Comparison of ENCODE assay signal across 9 mouse cellular contexts in the genomic region with DNA sequence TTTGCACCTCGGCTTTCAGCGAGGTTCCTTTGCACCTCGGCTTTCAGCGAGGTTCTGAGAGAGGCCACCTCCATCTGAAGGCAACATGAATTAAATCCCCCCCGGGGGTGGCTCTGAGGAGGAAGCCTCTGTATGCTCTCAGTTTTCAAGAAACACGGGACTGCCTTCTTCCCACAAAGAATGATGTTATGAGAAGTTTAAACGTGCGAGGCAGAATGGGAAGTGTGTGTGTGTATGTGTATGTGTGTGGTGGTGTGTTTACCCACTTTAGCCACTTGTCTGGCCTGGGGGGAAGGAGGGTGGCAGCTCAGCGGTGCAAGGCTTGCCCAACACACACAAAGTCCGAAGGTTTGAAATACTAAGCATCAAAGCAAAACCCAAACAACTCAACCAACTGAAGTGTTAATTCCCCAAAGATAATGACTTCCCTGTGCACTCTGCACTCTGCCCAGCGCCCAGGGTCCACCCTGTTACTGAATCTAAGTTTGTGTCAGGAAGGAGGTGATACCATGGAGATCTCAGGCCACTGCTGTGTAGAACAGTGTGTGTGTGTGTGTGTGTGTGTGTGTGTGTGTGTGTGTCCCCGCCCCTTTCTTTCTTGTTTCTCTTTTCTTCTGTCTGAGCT. TPM values are rescaled to one million over a fixed set of nuclear protein-coding genes. Genes with fewer than 3 reads are reported as not detected.
DNase-seq lines count a peak whose midpoint lies in the region; ATAC-seq and TF ChIP-seq lines count a peak whose summit lies in the region.
"Had no signal": no experiment of that assay in that cellular context is flagged by ENCODE, and none has a peak within 500 bp of the region (broad histone marks: within the 10 kb centered on the region; RNA-seq: fewer than 3 reads in every experiment).

No protein-coding gene starts in this region.

- WGBS in embryonic facial prominence, embryonic 15.5 days: 22% methylated on average over 12 of the region's 12 CpGs
- 9% methylated on average over 12 of the region's 12 CpGs for WGBS in kidney, embryonic 14.5 days
- WGBS in midbrain, embryonic 14.5 days: 27% methylated on average over 12 of the region's 12 CpGs

- H3K4me1 ChIP-seq in embryonic facial prominence, embryonic 15.5 days: peaks cover 22% of the 10 kb centered on the region
- peaks cover 25% of the 10 kb centered on the region for H3K4me1 ChIP-seq in kidney, embryonic 14.5 days (ENCODE audit: control insufficient read depth, insufficient read depth, low read length)
- peaks cover 18% of the 10 kb centered on the region for H3K4me1 ChIP-seq in midbrain, embryonic 14.5 days (ENCODE audit: control insufficient read depth, insufficient read depth, low read length)

- no peaks in the 10 kb centered on the region for H3K9me3 ChIP-seq in embryonic facial prominence, embryonic 15.5 days (replicated peaks)
- H3K9me3 ChIP-seq in kidney, embryonic 14.5 days (ENCODE audit: control insufficient read depth, low read length): no peaks in the 10 kb centered on the region
- H3K9me3 ChIP-seq in midbrain, embryonic 14.5 days (ENCODE audit: control insufficient read depth, low read length): no peaks in the 10 kb centered on the region

- no peak for DNase-seq in gastrocnemius, adult 2 months
- no peak for DNase-seq in gastrocnemius, postnatal 25 days
- no peak for DNase-seq in midbrain, embryonic 14.5 days
- no peak for DNase-seq in yolk sac, embryonic 10.5 days (ENCODE audit: low spot score)
- DNase-seq in thymus, postnatal 10 days (ENCODE audit: low spot score in 2 of 2): no peak
- no peak for DNase-seq in left cerebral cortex, adult 9 months (ENCODE audit: low spot score in 2 of 2)

- peak overlapping the region; percentile 57; the same call in 1 of the 2 replicates for H3K27ac ChIP-seq in gastrocnemius, adult 2 months
- H3K27ac ChIP-seq in embryonic facial prominence, embryonic 15.5 days (replicated peaks): no peak overlapping the region
- H3K27ac ChIP-seq in kidney, embryonic 14.5 days (ENCODE audit: low read depth, low read length): peak overlapping the region; percentile 64; the same call in 1 of the 2 replicates
- no peak overlapping the region for H3K27ac ChIP-seq in midbrain, embryonic 14.5 days (replicated peaks; ENCODE audit: low read depth, low read length)

- no peaks in the 10 kb centered on the region for H3K36me3 ChIP-seq in embryonic facial prominence, embryonic 15.5 days
- H3K36me3 ChIP-seq in kidney, embryonic 14.5 days (ENCODE audit: control insufficient read depth, insufficient read depth, low read length): no peaks in the 10 kb centered on the region
- H3K36me3 ChIP-seq in midbrain, embryonic 14.5 days (ENCODE audit: control insufficient read depth, insufficient read depth, low read length): no peaks in the 10 kb centered on the region

- H3K27me3 ChIP-seq in embryonic facial prominence, embryonic 15.5 days: peaks cover 25% of the 10 kb centered on the region
- no peaks in the 10 kb centered on the region for H3K27me3 ChIP-seq in kidney, embryonic 14.5 days (ENCODE audit: control insufficient read depth, insufficient read depth, low read length)
- peaks cover 6% of the 10 kb centered on the region for H3K27me3 ChIP-seq in midbrain, embryonic 14.5 days (ENCODE audit: control insufficient read depth, insufficient read depth, low read length)

- intact Hi-C loops in gastrocnemius, adult 2 months (cut with DNase I): no loop called here

- no peak for TF ChIP-seq CTCF in gastrocnemius, adult 2 months (IDR thresholded peaks at IDR 0.05)

- peak overlapping the region; percentile 85; the same call in 1 of the 2 replicates for H3K4me2 ChIP-seq in embryonic facial prominence, embryonic 15.5 days (replicated peaks)
- peak overlapping the region; percentile 79 for H3K4me2 ChIP-seq in kidney, embryonic 14.5 days (replicated peaks; ENCODE audit: low read depth, low read length)
- peak overlapping the region; percentile 98 for H3K4me2 ChIP-seq in midbrain, embryonic 14.5 days (ENCODE audit: low read length)

- H3K4me3 ChIP-seq in gastrocnemius, adult 2 months: peak overlapping the region; percentile 83
- peak overlapping the region; percentile 53 for H3K4me3 ChIP-seq in embryonic facial prominence, embryonic 15.5 days (replicated peaks)
- H3K4me3 ChIP-seq in kidney, embryonic 14.5 days (ENCODE audit: low read length): peak overlapping the region; percentile 64
- H3K4me3 ChIP-seq in midbrain, embryonic 14.5 days (replicated peaks; ENCODE audit: low read depth, low read length): no peak overlapping the region

- no peak for ATAC-seq in embryonic facial prominence, embryonic 15.5 days (ENCODE audit: insufficient number of reproducible peaks, low FRiP score, low TSS enrichment, low read depth)
- ATAC-seq in kidney, embryonic 14.5 days (ENCODE audit: low FRiP score, low TSS enrichment): no peak
- ATAC-seq in midbrain, embryonic 14.5 days (ENCODE audit: low FRiP score, low TSS enrichment): no peak

- no peak overlapping the region for H3K9ac ChIP-seq in embryonic facial prominence, embryonic 15.5 days
- peak overlapping the region; percentile 75; the same call in 1 of the 2 replicates for H3K9ac ChIP-seq in kidney, embryonic 14.5 days (ENCODE audit: low read depth, low read length)
- H3K9ac ChIP-seq in midbrain, embryonic 14.5 days (replicated peaks; ENCODE audit: low read length): peak overlapping the region; percentile 72; the same call in 1 of the 2 replicates

RNA-seq across cellular contexts. Expression of a gene that starts 1.7 kb away (rescaled TPM):
- 1 to 10 TPM in 1 of 2 experiments, under 1 TPM in 1; 0.33 to 1.3 TPM for total RNA-seq in gastrocnemius, adult 2 months (2021)
- total RNA-seq in gastrocnemius, postnatal 25 days (2021): under 1 TPM; 0.67 to 0.77 TPM
- 5.7 and 5.8 TPM in 2 replicates for polyA plus RNA-seq in embryonic facial prominence, embryonic 15.5 days (2015; fragmentation: Nextera tagmentation; extraction: Ambion mirVana)
- 26.8 and 34.6 TPM in 2 replicates for polyA plus RNA-seq in kidney, embryonic 14.5 days (2014; fragmentation: Nextera tagmentation; extraction: Ambion mirVana)
- polyA plus RNA-seq in midbrain, embryonic 14.5 days (2014; fragmentation: Nextera tagmentation; extraction: Ambion mirVana): 17.4 and 18.4 TPM in 2 replicates
- total RNA-seq: common myeloid progenitor, adult 5-6 weeks had no signal

Comparison
In these comparisons a context has a peak if more than half of its experiments do, and no peak if none do; other contexts are left out.
1. H3K27ac ChIP-seq: peak in gastrocnemius, adult 2 months (single experiment) and kidney, embryonic 14.5 days (single experiment); none in embryonic facial prominence, embryonic 15.5 days (single experiment) and midbrain, embryonic 14.5 days (single experiment).
2. Peak in every context shown above with its lines, with median percentiles within 50 percentile points of each other: H3K4me2 ChIP-seq.